Mouse (Mus musculus) hindbrain, embryonic 14.5 days (tissue): ENCODE measurements around the gene Ubn1. TPM values are rescaled to one million over a fixed set of nuclear protein-coding genes. Genes with fewer than 3 reads are reported as not detected.

Source experiments
- ATAC-seq: fragments of 200-750 bp; cut with Nextera tagmentation; 2 replicates; pipeline ENCODE4 v1.8.0; 2017; ENCODE audit warnings: moderate number of reproducible peaks, mild to moderate bottlenecking, moderate TSS enrichment, moderate library complexity; ENCODE audit not compliant: low FRiP score
- DNase-seq: peaks from one replicate; pipeline ENCODE4 v3.0.0-alpha.2; 2015; ENCODE audit warnings: low spot score
- H3K27ac ChIP-seq: fragments of 300-500 bp; sonication (generic); 2 replicates; pipeline ENCODE4 v1.5.1; 2014; ENCODE audit warnings: mild to moderate bottlenecking, moderate library complexity
- H3K27me3 ChIP-seq: fragments of 300-500 bp; sonication (generic); 2 replicates; pipeline ENCODE4 v1.6.1; 2014; ENCODE audit warnings: mild to moderate bottlenecking, low read length, mixed read lengths; ENCODE audit not compliant: control insufficient read depth, insufficient read depth
- H3K36me3 ChIP-seq: fragments of 300-500 bp; sonication (generic); replicated peaks from 2 replicates; pipeline ENCODE4 v1.6.1; 2014; ENCODE audit not compliant: control insufficient read depth, insufficient read depth
- H3K4me1 ChIP-seq: fragments of 300-500 bp; sonication (generic); replicated peaks from 2 replicates; pipeline ENCODE4 v1.6.1; 2014; ENCODE audit warnings: antibody characterized with exemption, low read length, mixed read lengths; ENCODE audit not compliant: control insufficient read depth, insufficient read depth
- H3K4me2 ChIP-seq: fragments of 300-500 bp; sonication (generic); replicated peaks from 2 replicates; pipeline ENCODE4 v1.6.1; 2014; ENCODE audit warnings: mild to moderate bottlenecking, moderate library complexity
- H3K4me3 ChIP-seq: fragments of 300-500 bp; sonication (generic); replicated peaks from 2 replicates; pipeline ENCODE4 v1.5.1; 2014; ENCODE audit warnings: mild to moderate bottlenecking, low read length
- H3K9ac ChIP-seq: fragments of 300-500 bp; sonication (generic); 2 replicates; pipeline ENCODE4 v1.6.1; 2014
- H3K9me3 ChIP-seq: fragments of 300-500 bp; sonication (generic); 2 replicates; pipeline ENCODE4 v1.6.1; 2016; ENCODE audit warnings: low read length; ENCODE audit not compliant: control insufficient read depth
- WGBS: fragments of 180-500 bp; shearing (Covaris S2); extraction: QIAGEN DNeasy Blood & Tissue Kit; methylation state at CpG from one replicate; pipeline ENCODE4 v1.1.7; 2014; 5-methylcytosine and 5-hydroxymethylcytosine counted together
- polyA plus RNA-seq: library from polyadenylated mRNA; unstranded; fragments of >200 nt; fragmentation: Nextera tagmentation; extraction: Ambion mirVana; gene quantifications from 2 replicates; pipeline ENCODE4 v1.2.1, GENCODE M21; 2014

Gene Ubn1
- 14.4 and 14.9 TPM in 2 replicates for polyA plus RNA-seq

DNA sequence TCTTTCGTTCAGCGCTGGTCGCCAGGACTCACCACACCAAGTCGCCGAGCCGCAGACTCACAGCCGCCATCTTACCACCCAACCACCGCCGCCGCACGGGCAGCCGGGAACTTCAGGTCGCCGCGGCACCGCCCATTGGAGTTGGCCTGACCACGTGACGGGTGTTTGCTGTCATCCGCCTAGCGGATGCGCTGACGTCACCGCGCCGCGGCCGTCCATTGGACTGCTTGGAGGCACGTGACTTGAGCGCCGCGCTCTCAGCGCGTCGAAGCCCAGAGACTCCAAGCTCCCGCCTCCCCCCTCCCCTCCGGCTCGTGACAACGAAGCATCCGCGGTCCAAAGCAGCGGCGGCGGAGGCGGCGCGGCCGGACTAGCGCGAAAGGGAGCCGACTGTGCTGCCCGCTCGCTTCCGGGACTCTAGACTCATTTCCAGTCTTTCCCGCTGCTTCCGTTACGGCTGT, at the start of gene Ubn1, which contains the start of gene Glyr1:
TSS of gene Ubn1 (plus strand) at position 284 of the 461 bp plus-strand sequence.
TSS of gene Glyr1 (minus strand) at position 90 of the 461 bp plus-strand sequence.
- Histone ChIP-seq H3K4me2 (peak within 1 kb of the TSS; percentile 95), H3K9ac (peak within 1 kb of the TSS; percentile 94), H3K9me3 (no peaks in the 10 kb centered on the region), H3K4me1 (peaks cover 35% of the 10 kb centered on the region), H3K4me3 (peak within 1 kb of the TSS; percentile 95), H3K27me3 (no peaks in the 10 kb centered on the region), H3K27ac (peak within 1 kb of the TSS; percentile 96), H3K36me3 (peaks cover 47% of the 10 kb centered on the region)
- ATAC-seq = peak; percentile 100
- under 1% methylated on average over 46 of the region's 56 CpGs for WGBS
- peak; percentile 99 for DNase-seq

GRCm38 (mm10) chr16:5000611-5001010, 49.2 kb upstream of the Ubn1 start:
- Histone ChIP-seq H3K4me1 (no peaks in the 10 kb centered on the region), H3K4me2 (no peak overlapping the region), H3K36me3 (no peaks in the 10 kb centered on the region), H3K9me3 (no peaks in the 10 kb centered on the region), H3K27ac (no peak overlapping the region), H3K9ac (no peak overlapping the region), H3K4me3 (no peak overlapping the region), H3K27me3 (no peaks in the 10 kb centered on the region)
- no peak for ATAC-seq
- no peak for DNase-seq
- WGBS = 77% methylated on average over 3 of the region's 3 CpGs

GRCm38 (mm10) chr16:5007067-5007466, 42.8 kb upstream of the Ubn1 start, which contains the start of gene Smim22:
Smim22 (plus strand) TSS chr16:5007288.
- ATAC-seq (no peak), DNase-seq (no peak)
- Histone ChIP-seq H3K4me2 (no peak within 1 kb of the TSS), H3K27ac (no peak within 1 kb of the TSS), H3K4me1 (peaks cover 1% of the 10 kb centered on the region; the same call in 1 of the 2 replicates), H3K9ac (no peak within 1 kb of the TSS), H3K27me3 (no peaks in the 10 kb centered on the region), H3K36me3 (peaks cover 8% of the 10 kb centered on the region; the same call in 1 of the 2 replicates), H3K9me3 (no peaks in the 10 kb centered on the region), H3K4me3 (no peak within 1 kb of the TSS)
- 50% methylated on average over 5 of the region's 5 CpGs for WGBS

- ATAC-seq = no peak
- Histone ChIP-seq H3K4me2 (no peak overlapping the region), H3K4me3 (no peak overlapping the region), H3K27ac (no peak overlapping the region), H3K9ac (no peak overlapping the region), H3K9me3 (no peaks in the 10 kb centered on the region), H3K4me1 (peaks cover 6% of the 10 kb centered on the region; the same call in 1 of the 2 replicates), H3K36me3 (peaks cover 8% of the 10 kb centered on the region; the same call in 1 of the 2 replicates), H3K27me3 (no peaks in the 10 kb centered on the region)
- 62% methylated on average over 6 of the region's 6 CpGs for whole genome bisulfite sequencing
- no peak for DNase-seq
Observed at GRCm38 (mm10) chr16:5007492-5007891, 42.4 kb upstream of the Ubn1 start.

DNA sequence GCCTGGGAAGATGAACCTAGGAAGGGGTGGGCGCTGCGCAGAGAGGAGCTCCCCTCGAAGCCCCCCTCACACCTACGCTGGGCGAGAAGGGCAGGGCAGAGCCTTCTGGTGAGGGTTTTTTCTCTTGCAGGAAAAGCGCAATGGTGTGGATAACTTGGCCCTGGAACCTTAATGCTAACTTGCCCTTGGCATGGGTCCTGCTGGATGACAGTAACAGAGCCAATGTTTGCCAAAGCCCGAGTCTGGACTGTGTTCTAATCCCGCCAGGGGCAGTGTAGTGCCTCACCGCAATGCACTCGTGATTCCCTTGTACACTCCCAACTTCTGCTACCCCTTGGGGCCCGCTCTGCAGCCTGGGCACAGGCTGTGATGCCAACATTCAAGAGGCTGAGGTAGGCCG, 41.8 kb upstream of the Ubn1 start:
- WGBS = 85% methylated on average over 12 of the region's 12 CpGs
- Histone ChIP-seq H3K27ac (no peak overlapping the region), H3K36me3 (peaks cover 8% of the 10 kb centered on the region; the same call in 1 of the 2 replicates), H3K4me2 (no peak overlapping the region), H3K9me3 (no peaks in the 10 kb centered on the region), H3K4me1 (peaks cover 7% of the 10 kb centered on the region; the same call in 1 of the 2 replicates), H3K9ac (no peak overlapping the region), H3K27me3 (no peaks in the 10 kb centered on the region), H3K4me3 (no peak overlapping the region)
- no peak for DNase-seq
- ATAC-seq = no peak

- WGBS = 82% methylated on average over 10 of the region's 10 CpGs
- Histone ChIP-seq H3K36me3 (peaks cover 19% of the 10 kb centered on the region), H3K27ac (no peak overlapping the region), H3K4me3 (no peak overlapping the region), H3K9ac (no peak overlapping the region), H3K4me2 (no peak overlapping the region), H3K9me3 (no peaks in the 10 kb centered on the region), H3K27me3 (no peaks in the 10 kb centered on the region), H3K4me1 (peaks cover 7% of the 10 kb centered on the region; the same call in 1 of the 2 replicates)
- ATAC-seq (no peak), DNase-seq (no peak)
Observed at GRCm38 (mm10) chr16:5010371-5010935, 39.4 kb upstream of the Ubn1 start.

DNA sequence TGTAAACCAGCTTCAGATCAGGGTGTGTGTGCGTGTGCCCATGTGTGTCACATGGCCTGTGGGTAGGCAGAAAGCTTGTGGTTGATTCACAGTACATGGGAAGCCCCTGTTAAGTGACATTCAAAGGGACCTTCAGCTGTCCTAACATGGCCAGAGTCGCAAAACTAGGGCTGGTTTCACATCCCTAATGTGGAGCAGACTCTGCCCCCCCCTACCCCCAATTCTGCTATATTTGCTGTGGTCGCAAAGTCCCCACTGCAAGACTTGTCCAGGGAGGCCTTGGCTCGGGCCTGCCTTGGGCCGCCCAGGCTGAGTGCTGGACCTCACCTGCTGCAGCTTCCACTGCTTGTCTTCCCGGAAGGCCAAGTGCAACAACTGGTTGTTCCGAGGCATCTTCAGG, 38.6 kb upstream of the Ubn1 start:
- ATAC-seq = no peak
- no peak for DNase-seq

DNA sequence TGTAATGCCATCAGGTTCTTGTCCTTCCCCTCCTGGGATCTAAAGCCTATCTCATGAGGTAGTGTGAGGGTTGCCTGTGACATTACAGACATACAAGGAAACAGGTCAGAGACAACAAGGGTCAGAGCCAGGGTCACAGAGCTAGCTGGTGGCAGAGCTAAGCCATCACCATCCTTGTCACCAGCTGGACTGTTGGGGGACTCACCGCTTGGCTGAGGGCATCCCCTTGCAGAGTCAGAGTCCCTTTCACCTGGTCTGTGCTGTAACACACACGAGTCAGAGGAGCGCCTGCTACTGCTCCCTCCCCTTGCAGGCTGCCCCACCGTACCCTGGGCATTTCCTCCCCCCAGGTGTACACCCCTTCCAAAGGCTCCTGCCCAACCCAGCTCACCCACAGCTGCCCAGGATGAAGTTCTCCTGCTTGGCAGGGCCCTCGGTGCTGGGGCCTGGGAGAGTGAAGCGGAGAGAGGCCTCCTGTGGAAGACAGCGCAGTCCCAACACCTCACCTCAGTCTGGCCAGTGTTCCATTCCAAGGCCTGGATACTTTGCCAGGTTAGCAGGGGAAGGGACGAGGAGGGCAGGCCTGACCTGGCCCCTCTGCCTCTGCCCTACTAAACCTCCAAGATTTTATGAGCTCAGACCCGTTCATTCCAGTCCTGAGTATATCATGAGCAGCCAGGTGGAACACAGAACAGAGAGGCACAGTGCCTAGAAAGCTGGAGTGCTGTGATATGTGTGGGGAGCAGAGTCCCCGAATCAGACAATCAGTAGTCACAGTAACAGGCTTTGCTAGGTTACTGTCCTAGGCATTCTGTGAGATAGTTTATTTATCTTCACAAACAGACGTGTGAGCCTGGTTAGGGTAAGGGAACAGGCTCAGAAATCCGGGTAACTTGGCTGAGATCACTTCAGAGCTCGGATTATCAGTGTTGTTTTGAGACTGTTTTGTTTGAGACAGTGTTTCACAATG, 37.5 kb upstream of the Ubn1 start:
- Histone ChIP-seq H3K9ac (peak overlapping the region; percentile 65), H3K4me2 (peak overlapping the region; percentile 64), H3K9me3 (no peaks in the 10 kb centered on the region), H3K4me3 (peak overlapping the region; percentile 55), H3K27ac (peak overlapping the region; percentile 79; the same call in 1 of the 2 replicates), H3K4me1 (peaks cover 7% of the 10 kb centered on the region; the same call in 1 of the 2 replicates), H3K27me3 (no peaks in the 10 kb centered on the region), H3K36me3 (peaks cover 38% of the 10 kb centered on the region)
- 56% methylated on average over 13 of the region's 13 CpGs for WGBS
- DNase-seq (no peak), ATAC-seq (no peak)

More for the DNA sequence above, 38.6 kb upstream of the Ubn1 start:
- Histone ChIP-seq H3K9me3 (no peaks in the 10 kb centered on the region), H3K27me3 (no peaks in the 10 kb centered on the region), H3K4me3 (no peak overlapping the region), H3K36me3 (peaks cover 28% of the 10 kb centered on the region), H3K9ac (no peak overlapping the region), H3K4me2 (no peak overlapping the region), H3K27ac (no peak overlapping the region), H3K4me1 (peaks cover 7% of the 10 kb centered on the region; the same call in 1 of the 2 replicates)
- WGBS = 91% methylated on average over 7 of the region's 7 CpGs
